Mouse (Mus musculus) heart, adult 2 months (tissue): ENCODE measurements around the gene BC034090. TPM values are rescaled to one million over a fixed set of nuclear protein-coding genes. Genes with fewer than 3 reads are reported as not detected.
A peak's percentile ranks its signal among the peaks of the same experiment; 100 is the strongest.

Experiments
- DNase-seq, 2 experiments: peaks; one replicate each; pipeline ENCODE4 v3.0.0; 2021
- H3K27ac ChIP-seq: fragments of 200-600 bp; 2 replicates; pipeline ENCODE4 v1.8.1; 2022
- H3K27me3 ChIP-seq: fragments of 200-500 bp; 2 replicates; pipeline ENCODE4 v1.6.1; 2012; ENCODE audit warnings: mild to moderate bottlenecking, low read length, inconsistent platforms, mixed read lengths; ENCODE audit not compliant: control insufficient read depth, insufficient read depth
- H3K36me3 ChIP-seq: fragments of 200-500 bp; 2 replicates; pipeline ENCODE4 v1.6.1; 2012; ENCODE audit warnings: low read length, inconsistent platforms; ENCODE audit not compliant: control insufficient read depth, insufficient read depth
- H3K4me1 ChIP-seq: fragments of 200-500 bp; 2 replicates; pipeline ENCODE4 v1.6.1; 2011; ENCODE audit warnings: low read length; ENCODE audit not compliant: control insufficient read depth, insufficient read depth
- H3K4me3 ChIP-seq: fragments of 200-600 bp; 2 replicates; pipeline ENCODE4 v1.8.1; 2022
- H3K79me2 ChIP-seq: fragments of 200-500 bp; replicated peaks from 2 replicates; pipeline ENCODE4 v1.6.1; 2012; ENCODE audit warnings: mild to moderate bottlenecking, inconsistent platforms, low read length, moderate library complexity, mixed read lengths; ENCODE audit not compliant: control insufficient read depth, insufficient read depth
- H3K9ac ChIP-seq: fragments of 200-500 bp; 2 replicates; pipeline ENCODE4 v1.6.1; 2012; ENCODE audit warnings: low read depth, mild to moderate bottlenecking, control low read depth, inconsistent platforms, low read length, mixed read lengths
- CTCF ChIP-seq: fragments of 200-600 bp; IDR thresholded peaks from 2 replicates; pipeline ENCODE4 v1.8.1; 2022; ENCODE audit warnings: antibody characterized with exemption, mild to moderate bottlenecking, moderate library complexity
- EP300 ChIP-seq: fragments of 200-500 bp; IDR thresholded peaks from 2 replicates; pipeline ENCODE4 v1.6.1; 2011; ENCODE audit warnings: low read depth, low read length, control low read depth; ENCODE audit not compliant: insufficient read depth
- POLR2A ChIP-seq: fragments of 200-500 bp; IDR thresholded peaks from 2 replicates; pipeline ENCODE4 v1.6.1; 2011; ENCODE audit warnings: mild to moderate bottlenecking, low read depth, low read length, control low read depth; ENCODE audit not compliant: insufficient read depth
- WGBS: fragments of 180-500 bp; shearing (Covaris S2); methylation state at CpG from one replicate; pipeline ENCODE4 v1.1.7; 2018; 5-methylcytosine and 5-hydroxymethylcytosine counted together
- intact Hi-C: fragments of 180-260 bp; cut with DNase I; formaldehyde crosslinking; loops from one replicate; pipeline ENCODE4 v1.15.1; 2025
- polyA plus RNA-seq: library from polyadenylated mRNA; depleted of rRNA; stranded (reverse); fragments of >200 nt; gene quantifications from 2 replicates; pipeline ENCODE4 v1.2.3, GENCODE M21; 2012
- total RNA-seq, 2 experiments: library from RNA; stranded (reverse); gene quantifications; 2 replicates each; pipeline ENCODE4 v1.2.3; 2021

The BC034090 gene
- total and polyA plus RNA-seq, 3 experiments: 31.8 to 37.5 (median 37.2) TPM

DNA sequence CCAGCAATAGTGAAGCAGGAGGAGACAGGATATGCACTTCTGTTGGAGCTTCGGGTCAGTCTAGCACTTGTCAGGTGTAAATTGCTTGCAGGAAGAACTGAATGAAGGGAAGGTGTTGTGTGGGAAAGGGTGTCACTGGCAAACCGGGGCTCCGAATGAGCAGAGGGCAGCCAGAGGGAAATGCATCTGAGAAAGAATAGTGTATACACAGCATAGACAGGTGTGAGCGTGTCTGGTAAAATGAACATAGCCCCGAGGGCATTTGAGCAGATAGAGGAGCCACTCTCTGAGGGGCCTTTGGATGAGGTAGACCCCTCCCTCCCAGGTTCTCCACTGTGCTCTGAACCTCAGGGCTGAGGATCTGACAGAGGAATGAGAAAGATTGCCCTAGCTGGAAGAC lies 3.8 kb upstream of the BC034090 start:
- 56% methylated on average over 5 of the region's 5 CpGs for WGBS
- no peak overlapping the region for H3K4me3 ChIP-seq
- no peaks in the 10 kb centered on the region for H3K79me2 ChIP-seq
- peak; percentile 1 to 10 for DNase-seq
- no peaks in the 10 kb centered on the region for H3K27me3 ChIP-seq
- H3K4me1 ChIP-seq: peaks cover 2% of the 10 kb centered on the region; the same call in 1 of the 2 replicates
- no peak overlapping the region for H3K9ac ChIP-seq
- H3K36me3 ChIP-seq: no peaks in the 10 kb centered on the region
- H3K27ac ChIP-seq: no peak overlapping the region
- intact Hi-C loops: loop anchor here (5.0 kb wide), 1 partner anchor 34 kb away; no protein-coding TSS in a partner anchor
- no peak for TF ChIP-seq CTCF
- TF ChIP-seq POLR2A: no peak
- TF ChIP-seq EP300: no peak

DNA sequence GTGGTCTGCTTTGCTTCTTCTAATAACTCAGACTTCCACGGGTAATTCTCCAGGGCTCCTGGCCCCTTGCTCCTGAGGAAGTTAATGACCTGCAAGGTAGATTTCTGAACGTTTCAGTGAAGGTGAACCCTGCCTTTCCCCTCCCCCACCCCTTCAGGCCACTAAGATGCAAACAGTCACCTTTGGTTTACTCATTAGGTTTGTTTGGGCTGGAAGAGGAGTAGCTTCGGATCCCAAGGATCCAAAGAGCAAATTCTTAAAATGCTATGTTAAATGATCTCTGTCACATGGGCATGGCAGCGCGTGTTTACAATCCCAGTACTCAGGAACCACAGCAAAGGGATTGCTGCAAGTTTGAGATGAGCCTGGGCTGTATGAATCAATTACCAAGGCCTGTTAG lies 3.2 kb upstream of the BC034090 start:
- Histone ChIP-seq H3K79me2 (0 out of 2 replicates have a peak, but pooled peaks cover 1% of the 10 kb centered on the region), H3K4me3 (no peak overlapping the region), H3K27me3 (no peaks in the 10 kb centered on the region), H3K4me1 (peaks cover 2% of the 10 kb centered on the region; the same call in 1 of the 2 replicates), H3K27ac (no peak overlapping the region), H3K36me3 (no peaks in the 10 kb centered on the region), H3K9ac (no peak overlapping the region)
- intact Hi-C loops: loop anchor here (5.0 kb wide), 1 partner anchor 35 kb away; no protein-coding TSS in a partner anchor
- peak in 1 of 2 experiments; percentile 1 for DNase-seq
- WGBS: 36% methylated on average over 5 of the region's 5 CpGs
- TF ChIP-seq EP300: no peak
- TF ChIP-seq CTCF: no peak
- no peak for TF ChIP-seq POLR2A

DNA sequence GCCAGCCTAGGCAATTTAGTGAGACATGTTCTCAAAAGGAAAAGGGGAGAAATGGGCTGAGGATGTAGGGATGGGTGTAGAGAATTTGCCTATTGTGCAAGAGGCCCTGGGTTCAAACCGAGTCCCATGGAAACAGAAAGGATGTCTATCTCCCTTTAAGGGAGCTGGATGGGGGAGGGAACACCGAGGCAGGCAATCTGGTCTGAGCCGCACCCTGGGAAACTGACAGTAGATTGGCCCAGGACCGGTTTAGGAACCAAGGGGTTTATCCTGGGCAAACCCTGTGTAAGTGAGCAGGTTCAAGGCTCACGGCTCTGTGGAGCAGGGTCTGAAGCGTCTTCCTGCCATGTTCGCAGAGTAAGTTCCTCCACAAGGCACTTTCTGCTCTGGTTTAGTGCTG lies 1.3 kb upstream of the BC034090 start:
- Histone ChIP-seq H3K4me3 (peak overlapping the region; percentile 83), H3K27me3 (no peaks in the 10 kb centered on the region), H3K9ac (peak overlapping the region; percentile 14; the same call in 1 of the 2 replicates), H3K4me1 (peaks cover 2% of the 10 kb centered on the region; the same call in 1 of the 2 replicates), H3K27ac (peak overlapping the region; percentile 95), H3K36me3 (no peaks in the 10 kb centered on the region), H3K79me2 (peaks cover 1% of the 10 kb centered on the region; the same call in 1 of the 2 replicates)
- peak; percentile 11 to 28 for DNase-seq
- intact Hi-C loops: loop anchor here (5.0 kb wide), 1 partner anchor 37 kb away; no protein-coding TSS in a partner anchor
- 60% methylated on average over 7 of the region's 7 CpGs for WGBS
- TF ChIP-seq EP300 (no peak), POLR2A (no peak), CTCF (no peak)

DNA sequence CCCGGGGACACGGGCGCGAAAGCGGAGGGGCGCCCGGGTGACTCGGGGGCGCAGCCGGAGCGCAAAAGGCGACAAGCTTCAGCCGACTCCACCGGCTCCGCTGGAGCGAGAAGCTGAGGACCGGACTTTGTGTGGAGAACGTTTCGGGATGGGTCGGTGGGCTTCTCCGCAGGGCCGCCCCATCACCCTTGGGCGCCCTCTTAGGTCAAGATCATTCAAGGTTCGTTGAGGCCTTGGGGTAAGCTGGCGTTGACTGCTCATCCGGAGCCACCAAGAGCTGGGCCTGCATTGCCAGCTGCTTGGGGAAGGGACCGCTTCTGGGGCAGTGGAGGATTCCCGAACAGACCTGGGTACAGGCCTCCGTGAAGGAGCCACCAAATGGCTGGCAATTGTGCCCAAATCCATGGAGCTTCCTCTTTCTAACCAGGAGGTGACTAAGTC lies 547 bp upstream of the BC034090 start:
- peak in 1 of 2 experiments; percentile 45 for DNase-seq
- Histone ChIP-seq H3K9ac (peak overlapping the region; percentile 97), H3K27me3 (no peaks in the 10 kb centered on the region), H3K27ac (peak overlapping the region; percentile 95), H3K36me3 (no peaks in the 10 kb centered on the region), H3K79me2 (peaks cover 1% of the 10 kb centered on the region; the same call in 1 of the 2 replicates), H3K4me3 (peak overlapping the region; percentile 83), H3K4me1 (peaks cover 5% of the 10 kb centered on the region)
- intact Hi-C loops: loop anchor here (5.0 kb wide), 1 partner anchor 38 kb away; no protein-coding TSS in a partner anchor
- WGBS: 8% methylated on average over 29 of the region's 29 CpGs
- no peak for TF ChIP-seq POLR2A
- no peak for TF ChIP-seq CTCF
- TF ChIP-seq EP300: no peak

DNA sequence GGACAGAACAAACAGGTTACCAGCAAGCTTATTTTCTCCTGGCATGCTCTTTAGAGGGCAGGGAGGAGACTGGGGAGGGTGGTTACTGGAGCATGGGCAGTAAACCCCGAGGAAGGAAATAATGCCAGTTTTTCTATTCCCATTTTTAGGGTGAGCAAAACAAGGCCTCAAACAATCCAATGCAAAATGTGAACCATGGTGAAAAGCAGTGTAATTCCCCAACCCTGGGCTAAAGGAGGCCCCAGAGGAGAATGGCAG lies 1.8 kb downstream of the BC034090 start:
- DNase-seq: no peak
- no peak overlapping the region for H3K4me3 ChIP-seq
- H3K79me2 ChIP-seq: peaks cover 1% of the 10 kb centered on the region; the same call in 1 of the 2 replicates
- peak overlapping the region; percentile 95 for H3K27ac ChIP-seq
- no peaks in the 10 kb centered on the region for H3K27me3 ChIP-seq
- WGBS: 43% methylated on average over 1 of the region's 1 CpGs
- peaks cover 12% of the 10 kb centered on the region for H3K4me1 ChIP-seq
- TF ChIP-seq CTCF (no peak), POLR2A (no peak), EP300 (no peak)
- intact Hi-C loops: no loop called here
- H3K36me3 ChIP-seq: peaks cover 1% of the 10 kb centered on the region
- peak overlapping the region; percentile 13; the same call in 1 of the 2 replicates for H3K9ac ChIP-seq

DNA sequence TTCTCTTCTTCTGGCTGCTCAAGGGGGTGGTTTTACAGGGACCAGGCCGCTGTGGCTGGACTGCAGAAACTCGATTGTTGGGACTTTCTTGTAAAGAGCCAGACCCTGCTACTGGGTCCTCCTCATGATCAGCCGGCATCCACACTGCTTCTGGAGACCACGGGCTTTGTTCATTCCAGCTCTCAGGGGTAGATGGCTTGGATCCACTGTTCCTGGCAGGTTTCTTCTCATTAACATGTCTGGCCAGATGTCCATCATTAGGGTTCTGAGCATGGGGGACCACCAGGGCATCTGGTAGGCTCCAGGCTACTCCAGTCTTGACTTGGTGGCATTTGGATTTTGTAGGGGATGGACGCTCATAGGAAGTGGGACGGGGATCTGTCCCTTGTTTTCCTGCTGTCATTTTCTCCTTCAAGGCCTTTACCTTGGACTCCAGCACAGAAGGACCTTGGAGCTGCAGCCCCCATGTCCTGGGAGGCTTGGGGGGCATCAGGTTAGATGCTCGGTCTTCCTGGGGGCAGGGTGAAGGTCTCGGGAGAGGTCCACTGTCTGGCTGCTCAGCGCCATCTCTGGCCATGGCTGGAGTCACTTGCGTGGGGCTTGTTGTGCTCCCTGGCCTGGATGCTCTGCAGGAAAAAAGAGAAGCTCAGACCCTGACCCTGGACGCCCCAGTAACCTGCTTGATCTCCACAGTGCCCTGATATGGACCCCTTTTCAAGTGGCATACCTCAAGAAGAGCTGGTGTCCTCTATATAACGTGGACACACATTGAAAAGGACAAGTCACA lies 2.4 kb downstream of the BC034090 start:
- 67% methylated on average over 12 of the region's 12 CpGs for WGBS
- Histone ChIP-seq H3K4me1 (peaks cover 17% of the 10 kb centered on the region), H3K9ac (no peak overlapping the region), H3K27ac (peak overlapping the region; percentile 95), H3K4me3 (no peak overlapping the region), H3K79me2 (peaks cover 1% of the 10 kb centered on the region; the same call in 1 of the 2 replicates), H3K27me3 (no peaks in the 10 kb centered on the region), H3K36me3 (peaks cover 3% of the 10 kb centered on the region)
- DNase-seq: peak in 1 of 2 experiments; percentile 29
- intact Hi-C loops: no loop called here
- TF ChIP-seq CTCF: peak; percentile 35; the same call in 1 of the 2 replicates
- no peak for TF ChIP-seq EP300
